Mouse (Mus musculus) inflammation-experienced regulatory T-cells (primary cell): ENCODE results near the gene Ier5l. TPM values are rescaled to one million over a fixed set of nuclear protein-coding genes. Genes with fewer than 3 reads are reported as not detected.

Experiments
- polyA plus RNA-seq, 2 experiments: library from polyadenylated mRNA; unstranded; fragments of 100-300 nt; shearing (Covaris generic); gene quantifications; one replicate each; pipeline ENCODE4 v1.2.1; 2017

Ier5l gene
- polyA plus RNA-seq, result 1 to 10 TPM in 1 of 2 experiments, under 1 TPM in 1; 0.61 to 6.9 TPM

GRCm38 (mm10) chr2:30474039-30474438, at the start of gene Ier5l:
Ier5l (minus strand) TSS chr2:30474219.

Other genes starting within 250 kb of the Ier5l start
- 1 to 10 TPM; 6.3 to 8.7 TPM for gene Lrrc8a, start 236.5 kb downstream of the Ier5l start, polyA plus RNA-seq
- gene Gm28035, start 233.7 kb downstream of the Ier5l start, polyA plus RNA-seq, result 1 to 10 TPM; 4.0 to 5.9 TPM
- gene Phyhd1, start 208.0 kb downstream of the Ier5l start, polyA plus RNA-seq, result 1 to 10 TPM; 4.3 to 5.8 TPM
- not detected for gene Gm28038, start 193.2 kb downstream of the Ier5l start, polyA plus RNA-seq
- gene Dolk, start 187.9 kb downstream of the Ier5l start, polyA plus RNA-seq, result 10 to 100 TPM; 14.8 to 16.7 TPM
- 10 to 100 TPM; 15.6 to 19.4 TPM for gene Nup188, start 187.8 kb downstream of the Ier5l start, polyA plus RNA-seq
- gene Sh3glb2, start 114.9 kb downstream of the Ier5l start, polyA plus RNA-seq, result 100 to 1,000 TPM; 134 to 153 TPM
- gene Miga2, start 110.0 kb downstream of the Ier5l start, polyA plus RNA-seq, result 10 to 100 TPM; 11.5 to 12.3 TPM
- 10 to 100 TPM; 28.2 to 49.9 TPM for gene Dolpp1, start 82.0 kb downstream of the Ier5l start, polyA plus RNA-seq
- gene Crat, start 58.4 kb downstream of the Ier5l start, polyA plus RNA-seq, result 10 to 100 TPM in 1 of 2 experiments, 1 to 10 TPM in 1; 6.1 to 10.7 TPM
- 100 to 1,000 TPM in 1 of 2 experiments, 10 to 100 TPM in 1; 96.0 to 101 TPM for gene Ptpa, start 58.2 kb downstream of the Ier5l start, polyA plus RNA-seq
- 1 to 10 TPM; 2.3 to 3.5 TPM for gene Cstad, start 120.8 kb upstream of the Ier5l start, polyA plus RNA-seq